Mouse (Mus musculus) Patski (cell line): ENCODE measurements around the gene Chkb. TPM values are rescaled to one million over a fixed set of nuclear protein-coding genes. Genes with fewer than 3 reads are reported as not detected.

ENCODE experiments used
- ATAC-seq: fragments of 100-300 bp; one replicate; pipeline ENCODE4 v1.8.0; 2021
- CTCF ChIA-PET: fragments of 350-600 bp; sonication (Branson Sonifier 250); formaldehyde crosslinking; loops from one replicate; lab custom pipeline; 2022; ENCODE audit warnings: inconsistent platforms; lab: Charles Lee
- POLR2A ChIA-PET: fragments of 350-600 bp; sonication (Branson Sonifier 250); formaldehyde crosslinking; loops from one replicate; lab custom pipeline; 2022; ENCODE audit warnings: antibody characterized with exemption, inconsistent platforms; lab: Charles Lee
- DNase-seq: peaks from one replicate; pipeline ENCODE4 v3.0.0-alpha.2; 2011; ENCODE audit warnings: low read depth, low spot score
- H3K27me3 ChIP-seq: fragments of 371-371 bp; one replicate; pipeline ENCODE4 v1.5.1; 2021
- CTCF ChIP-seq: fragments of 100-300 bp; IDR thresholded peaks from one replicate; pipeline ENCODE4 v1.5.1; 2021
- in situ Hi-C: fragments of 300-500 bp; cut with MboI; formaldehyde crosslinking; loops from 3 replicates; pipeline ENCODE4 v1.11.1; 2018; ENCODE audit warnings: low pct_unique_long_range_greater_than_20kb, mixed read lengths
- polyA plus RNA-seq: library from polyadenylated mRNA; unstranded; gene quantifications from one replicate; pipeline ENCODE4 v1.2.3, GENCODE M21; 2021

Chkb gene
- polyA plus RNA-seq, 1 experiment from 2014 or later: 63.5 TPM

DNA sequence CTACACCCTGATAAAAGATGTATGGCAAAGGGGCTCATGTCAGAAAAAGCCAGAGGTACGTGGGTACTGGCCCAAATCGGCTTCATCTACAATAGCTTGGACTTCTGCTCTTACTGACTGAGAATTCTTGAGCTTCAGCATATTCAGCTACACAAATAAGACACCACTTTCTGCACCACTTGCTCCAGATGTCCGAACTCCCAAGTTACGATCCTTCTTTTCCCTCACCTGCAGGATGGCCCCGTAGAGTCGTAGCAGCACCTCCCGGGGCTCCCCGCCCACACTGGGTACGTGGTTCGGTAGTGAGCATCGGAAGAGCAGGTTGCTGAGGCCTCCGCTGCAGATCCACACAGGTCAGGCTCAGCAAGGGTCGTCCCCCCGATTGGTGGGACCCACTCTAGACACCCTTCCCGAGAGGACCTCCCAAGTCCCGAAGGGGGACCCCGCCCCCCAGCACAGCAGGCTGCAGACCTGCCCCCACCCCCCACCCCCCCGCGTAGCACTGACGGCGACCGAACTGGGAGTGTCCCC, 822 bp downstream of the Chkb start:
- ATAC-seq (no peak), DNase-seq (no peak)
- in situ Hi-C loops: no loop called here
- no peaks in the 10 kb centered on the region for H3K27me3 ChIP-seq
- no peak for TF ChIP-seq CTCF
- POLR2A ChIA-PET: interaction anchor here (1.1 kb wide), 1 partner anchor 55 kb away, joined by 6 read pairs; the partner anchor contains the start of gene Sco2
- CTCF ChIA-PET: interaction anchor here (1.2 to 1.4 kb wide), 2 partner anchors 13 to 38 kb away, joined by 3 to 4 read pairs; no protein-coding TSS in a partner anchor

DNA sequence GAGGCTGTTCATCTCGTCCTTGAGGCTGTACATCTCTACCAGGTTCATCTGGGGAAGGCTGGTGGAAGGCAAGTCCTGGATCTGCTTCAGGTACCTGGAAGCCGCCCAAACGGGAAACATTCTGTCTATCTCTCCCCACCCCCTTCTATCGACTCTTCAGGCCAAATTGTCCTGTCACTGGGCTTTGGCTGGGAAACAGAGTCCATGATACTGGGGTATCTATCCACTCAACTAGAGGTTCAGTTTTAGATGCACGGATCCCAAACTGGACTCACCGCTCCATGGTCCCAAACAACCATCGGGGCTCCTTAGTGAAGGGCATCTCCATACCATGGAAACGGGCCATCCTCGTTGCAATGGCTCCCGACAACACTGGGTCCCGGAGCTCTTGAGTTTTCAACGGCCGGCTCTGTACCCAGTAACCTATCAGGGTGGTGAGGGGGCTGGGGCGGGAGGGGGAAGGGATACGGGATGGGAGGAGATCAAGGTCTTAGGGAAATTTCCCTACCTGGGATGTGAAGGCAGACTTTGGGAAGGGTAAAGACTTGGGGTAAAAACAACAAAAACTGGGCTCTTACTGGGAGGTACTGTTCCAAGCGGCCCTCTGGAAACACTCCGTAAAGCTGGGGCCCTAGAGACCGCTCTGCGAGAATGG, 1.4 kb downstream of the Chkb start:
- ATAC-seq (no peak), DNase-seq (no peak)
- no peak for TF ChIP-seq CTCF
- in situ Hi-C loops: no loop called here
- ChIA-PET POLR2A (no interaction called here), CTCF (no interaction called here)
- H3K27me3 ChIP-seq: no peaks in the 10 kb centered on the region

DNA sequence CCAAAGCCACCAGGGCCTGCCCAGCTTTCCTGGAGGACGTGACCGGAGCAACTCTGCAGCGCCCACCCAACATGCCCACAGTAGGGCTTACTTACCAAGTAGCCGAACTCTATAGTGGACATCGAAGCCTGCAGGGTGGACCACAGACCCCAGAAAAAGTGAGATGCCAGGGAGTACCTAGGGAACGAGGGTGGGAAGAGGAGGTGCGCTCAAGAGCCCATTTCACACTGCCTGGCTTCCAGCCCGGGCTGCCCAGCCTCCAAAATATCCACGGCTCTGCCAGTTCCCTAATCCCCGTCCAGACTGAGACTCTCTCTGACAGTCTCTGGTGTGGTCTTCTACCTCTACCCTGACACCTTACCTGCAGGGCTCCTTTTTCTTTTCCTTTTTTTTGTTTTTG, 3.0 kb downstream of the Chkb start:
- TF ChIP-seq CTCF: no peak
- ATAC-seq (no peak), DNase-seq (no peak)
- in situ Hi-C loops: no loop called here
- H3K27me3 ChIP-seq: no peaks in the 10 kb centered on the region
- CTCF ChIA-PET: no interaction called here
- POLR2A ChIA-PET: no interaction called here

DNA sequence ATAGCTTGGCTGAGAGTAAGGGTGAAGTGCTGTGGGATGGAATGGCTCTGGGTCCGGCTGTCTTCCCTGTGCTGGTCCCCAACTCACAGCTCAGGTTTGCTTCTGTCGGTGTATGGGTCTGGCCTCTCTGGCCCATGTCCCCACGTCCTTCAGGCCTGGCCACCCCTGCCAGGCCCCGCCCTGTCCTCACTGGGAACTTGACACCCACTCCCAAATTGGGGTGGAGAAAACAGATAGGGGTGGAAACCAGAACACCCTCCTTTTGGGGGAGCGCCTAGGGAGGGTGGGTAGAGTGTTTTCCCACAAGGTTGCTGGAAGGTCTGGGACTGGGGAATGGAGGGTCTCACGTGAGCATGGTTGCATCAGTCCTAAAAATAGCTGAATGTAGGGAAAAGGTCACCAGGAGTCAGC, 4.0 kb downstream of the Chkb start, which contains the start of gene Cpt1b:
Cpt1b (minus strand) TSS at position 153 of the 411 bp plus-strand sequence.
- CTCF ChIA-PET: no interaction called here
- ATAC-seq: no peak

DNA sequence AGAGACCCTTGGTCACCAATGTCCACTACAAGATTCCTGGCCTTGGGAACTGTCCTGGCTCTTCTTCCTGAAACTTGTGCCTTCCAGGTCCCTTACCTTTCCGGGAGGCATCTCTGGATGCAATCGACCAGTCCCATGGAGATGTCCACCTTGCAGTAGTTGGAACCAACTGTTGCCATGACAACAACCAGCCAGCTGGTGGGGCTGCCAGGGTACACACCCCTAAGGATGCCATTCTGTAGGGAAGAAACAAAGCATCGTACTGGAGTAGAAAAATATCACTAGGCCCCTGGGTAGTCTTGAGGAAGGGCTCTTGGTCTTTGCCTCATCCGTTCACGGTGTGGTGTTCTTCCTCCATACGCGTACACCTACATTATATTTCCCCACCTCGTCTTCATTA, 5.1 kb downstream of the Chkb start:
- CTCF ChIA-PET: no interaction called here
- in situ Hi-C loops: no loop called here
- DNase-seq (no peak), ATAC-seq (no peak)
- no peak for TF ChIP-seq CTCF
- POLR2A ChIA-PET: no interaction called here
- no peaks in the 10 kb centered on the region for H3K27me3 ChIP-seq

More for the DNA sequence above, 4.0 kb downstream of the Chkb start, which contains the start of gene Cpt1b:
- no peaks in the 10 kb centered on the region for H3K27me3 ChIP-seq
- POLR2A ChIA-PET: no interaction called here
- DNase-seq: no peak
- no peak for TF ChIP-seq CTCF
- in situ Hi-C loops: no loop called here

DNA sequence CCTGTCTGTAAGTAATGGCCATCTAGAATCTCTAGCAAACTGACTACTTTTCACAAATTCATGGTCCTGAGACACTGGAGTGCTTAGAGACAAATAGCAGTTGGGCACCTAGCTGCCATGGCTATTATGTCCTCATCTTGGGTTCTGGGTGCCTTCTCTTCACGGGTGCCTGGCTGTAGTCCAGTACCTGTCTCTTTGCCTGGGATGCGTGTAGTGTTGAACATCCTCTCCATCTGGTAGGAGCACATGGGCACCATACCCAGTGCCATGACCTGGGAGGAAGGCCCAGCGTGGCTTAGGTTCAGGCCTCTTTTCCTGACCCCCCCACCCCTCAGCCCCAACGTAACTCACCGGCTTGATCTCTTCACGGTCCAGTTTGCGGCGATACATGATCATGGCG, 7.8 kb downstream of the Chkb start:
- ChIA-PET POLR2A (no interaction called here), CTCF (no interaction called here)
- no peak for ATAC-seq

DNA sequence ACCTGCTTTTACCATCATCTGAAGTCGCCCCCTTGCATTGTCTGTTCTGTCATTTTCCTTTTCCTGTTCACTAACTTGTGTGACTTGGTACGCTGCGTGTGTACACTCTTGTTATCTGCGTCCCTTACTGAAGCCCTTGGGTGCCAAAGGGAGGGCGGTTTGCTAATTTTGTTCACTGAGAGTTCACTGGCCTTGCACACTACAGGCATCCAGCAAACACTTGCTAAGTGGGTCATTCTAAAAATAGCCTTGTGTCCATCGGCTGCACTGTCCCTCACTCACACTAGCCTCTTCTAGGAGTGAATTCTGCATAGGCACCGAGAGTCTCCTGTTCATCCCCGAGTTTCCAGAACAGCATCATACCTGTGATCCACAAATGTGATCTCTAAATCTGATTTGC, 14.4 kb downstream of the Chkb start:
- DNase-seq (no peak), ATAC-seq (no peak)
- TF ChIP-seq CTCF: no peak
- ChIA-PET CTCF (interaction anchor here (0.8 to 2.0 kb wide), 2 partner anchors 18 to 23 kb away, joined by 3 to 6 read pairs; no protein-coding TSS in a partner anchor), POLR2A (no interaction called here)
- in situ Hi-C loops: no loop called here
- H3K27me3 ChIP-seq: no peaks in the 10 kb centered on the region

More for the DNA sequence above, 7.8 kb downstream of the Chkb start:
- no peak for TF ChIP-seq CTCF
- in situ Hi-C loops: no loop called here
- H3K27me3 ChIP-seq: no peaks in the 10 kb centered on the region
- DNase-seq: no peak

DNA sequence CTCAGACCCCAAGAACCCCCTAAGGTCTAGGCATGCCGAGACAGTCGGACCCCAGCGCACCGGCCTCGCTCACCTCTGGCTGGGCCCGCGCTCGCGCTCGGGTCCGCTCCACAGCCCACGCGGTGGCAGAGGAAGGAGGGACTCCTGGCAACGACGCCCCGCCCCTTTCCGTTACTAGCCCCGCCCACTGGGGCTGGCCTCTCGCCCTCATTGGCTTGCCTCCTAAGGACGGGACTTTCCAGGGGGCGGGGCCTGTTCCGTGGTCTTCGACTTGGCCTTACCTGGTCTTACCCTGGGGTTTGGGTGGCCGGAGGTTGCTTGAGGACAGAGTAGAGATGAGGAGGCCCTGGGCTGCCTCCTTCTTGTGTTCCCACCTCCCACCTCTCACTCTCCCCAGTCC, 19.6 kb downstream of the Chkb start, which contains the start of gene Syce3:
Syce3 (minus strand) TSS at position 386 of the 400 bp plus-strand sequence.
- CTCF ChIA-PET: no interaction called here
- no peak for DNase-seq
- in situ Hi-C loops: no loop called here
- ATAC-seq: no peak
- H3K27me3 ChIP-seq: no peaks in the 10 kb centered on the region
- POLR2A ChIA-PET: no interaction called here
- no peak for TF ChIP-seq CTCF

DNA sequence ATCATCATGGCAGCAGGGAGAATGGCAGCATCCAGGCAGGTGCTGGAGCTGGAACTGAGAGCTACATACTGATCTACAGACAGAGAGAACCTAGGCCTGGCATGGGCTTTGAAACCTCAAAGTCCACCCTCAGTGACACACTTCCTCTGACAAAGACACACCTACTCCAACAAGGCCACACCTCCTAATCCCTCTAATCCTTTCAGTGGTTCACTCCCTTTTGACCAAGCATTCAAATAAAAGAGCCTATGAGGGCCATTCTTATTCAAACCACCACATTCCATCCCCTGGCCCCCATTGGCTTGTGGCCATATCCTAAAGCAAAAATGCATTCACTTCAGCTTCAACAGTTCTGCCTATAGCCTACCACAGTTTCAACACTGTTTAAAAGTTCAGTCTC, 23.0 kb downstream of the Chkb start:
- DNase-seq (no peak), ATAC-seq (no peak)
- CTCF ChIA-PET: no interaction called here
- peaks cover 12% of the 10 kb centered on the region for H3K27me3 ChIP-seq
- no peak for TF ChIP-seq CTCF
- POLR2A ChIA-PET: no interaction called here
- in situ Hi-C loops: no loop called here

DNA sequence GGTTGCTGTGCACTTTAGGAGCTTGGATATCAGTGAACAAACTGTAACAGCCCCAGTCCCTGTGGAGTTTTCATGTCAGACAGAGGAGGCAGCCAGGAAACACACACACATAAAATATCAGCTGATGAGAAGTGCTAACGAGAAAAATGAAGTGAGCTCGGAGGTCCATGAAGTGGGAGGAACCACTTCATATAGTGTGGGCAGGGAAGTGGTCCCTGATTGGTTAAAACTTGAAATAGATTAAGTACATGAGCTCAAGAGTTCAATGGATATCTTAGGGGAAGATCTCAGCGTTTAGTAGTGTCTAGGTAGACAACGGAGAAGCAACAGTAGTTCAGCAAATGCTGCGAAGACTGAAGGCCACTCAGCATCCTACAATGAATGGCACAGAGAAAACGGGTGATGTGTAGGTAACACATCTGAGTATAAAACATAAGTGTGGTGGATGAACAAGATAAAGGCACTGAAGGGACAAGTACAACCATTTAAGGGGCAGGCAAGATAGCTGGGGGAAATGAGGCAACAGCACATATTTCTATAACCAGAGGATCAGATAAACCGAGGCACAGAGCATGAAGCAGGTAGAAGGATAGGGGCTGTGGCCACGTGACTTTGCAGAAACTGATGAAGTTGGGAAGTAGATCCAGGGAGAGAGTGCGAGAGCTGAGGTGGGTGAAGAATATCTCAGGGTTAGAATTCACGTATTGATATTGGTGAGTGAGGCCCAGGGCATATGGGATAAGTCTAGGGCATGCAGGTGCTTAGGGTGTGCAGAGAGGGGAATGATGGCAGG, 24.7 kb downstream of the Chkb start:
- DNase-seq (no peak), ATAC-seq (no peak)
- CTCF ChIA-PET: no interaction called here
- no peak for TF ChIP-seq CTCF
- in situ Hi-C loops: no loop called here
- POLR2A ChIA-PET: no interaction called here
- peaks cover 20% of the 10 kb centered on the region for H3K27me3 ChIP-seq

DNA sequence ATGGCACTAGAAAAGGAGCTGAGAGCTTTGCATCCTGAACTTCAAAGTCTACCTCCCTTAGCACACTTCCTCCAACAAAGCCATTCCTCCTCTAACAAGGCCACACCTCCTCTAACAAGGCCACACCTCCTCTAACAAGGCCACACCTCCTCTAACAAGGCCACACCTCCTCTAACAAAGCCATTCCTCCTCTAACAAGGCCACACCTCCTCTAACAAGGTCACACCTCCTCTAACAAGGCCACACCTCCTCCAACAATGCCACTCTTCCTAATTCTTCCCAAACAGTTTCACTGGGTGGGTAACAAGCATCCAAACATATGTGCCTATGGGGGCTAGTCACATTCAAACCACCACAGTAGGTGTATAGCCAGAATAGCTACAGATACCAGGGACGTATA, 27.2 kb downstream of the Chkb start:
- TF ChIP-seq CTCF: no peak
- DNase-seq (no peak), ATAC-seq (no peak)
- in situ Hi-C loops: no loop called here
- H3K27me3 ChIP-seq: peaks cover 25% of the 10 kb centered on the region
- CTCF ChIA-PET: no interaction called here
- POLR2A ChIA-PET: no interaction called here
